Mouse (Mus musculus): ENCODE results near the gene Ccser1. TPM values are rescaled to one million over a fixed set of nuclear protein-coding genes. Genes with fewer than 3 reads are reported as not detected.
A peak's percentile ranks its signal among the peaks of the same experiment; 100 is the strongest.

Ccser1 gene
- polyA plus RNA-seq, 1 experiment from 2014 or later = 6.6 TPM

DNA sequence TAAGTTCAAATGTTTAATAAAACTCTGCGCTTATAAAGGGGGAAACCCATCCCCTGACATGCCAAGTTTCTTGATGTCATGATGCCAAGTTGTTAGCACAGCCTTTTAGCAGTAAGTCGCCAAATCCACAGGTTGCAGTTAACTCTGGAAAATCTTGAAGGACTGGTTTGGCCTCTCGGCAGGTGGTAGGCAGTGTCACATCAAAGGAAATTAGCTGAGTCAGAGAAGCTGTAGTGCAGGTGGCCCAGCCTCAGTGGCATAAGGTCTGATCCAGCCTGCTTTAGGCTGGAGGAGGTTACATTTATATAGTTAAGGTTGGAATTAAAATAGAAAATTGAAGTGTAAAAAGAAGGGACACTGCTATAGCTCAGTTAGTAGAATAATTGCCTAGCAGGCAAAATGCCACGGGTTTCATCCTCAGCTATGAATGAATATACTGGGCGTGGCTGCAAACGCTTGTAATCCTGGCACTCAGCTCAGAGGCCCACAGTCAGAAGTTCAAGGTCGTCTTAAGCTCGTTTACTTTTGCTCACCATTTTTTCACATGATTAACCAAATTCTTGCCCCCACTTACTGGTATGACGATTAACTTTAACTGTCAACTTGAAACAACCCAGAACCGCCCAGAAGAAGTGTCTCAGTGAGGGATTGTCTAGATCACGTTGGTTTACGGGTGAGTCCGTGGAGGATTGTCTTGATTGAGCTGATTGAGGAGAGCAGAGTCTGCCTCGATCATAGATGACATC, 343.8 kb downstream of the Ccser1 start:
- H3K4me3 ChIP-seq (ENCODE audit: low read depth, low read length) = no peak overlapping the region
- 18% methylated on average over 14 of the region's 14 CpGs for WGBS
- peak; percentile 81 for ATAC-seq

DNA sequence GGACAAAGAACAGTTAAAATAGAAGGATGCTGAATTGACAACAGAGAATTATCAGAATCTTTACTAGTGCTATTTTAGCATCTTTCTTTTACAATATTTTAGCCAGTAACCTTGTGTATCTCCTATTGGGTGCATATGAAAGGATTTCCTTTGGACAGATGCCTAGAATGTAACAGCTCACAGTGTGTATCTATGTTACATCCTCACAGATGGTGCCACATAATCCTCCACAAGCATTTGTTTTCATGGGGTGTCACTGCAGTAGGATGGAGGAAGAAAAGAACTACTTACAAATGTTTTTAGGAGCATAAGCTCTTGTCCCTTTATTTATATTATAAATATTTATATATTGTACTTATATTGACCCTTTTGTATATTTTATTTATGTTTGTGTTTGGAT, 360.6 kb downstream of the Ccser1 start:
- H3K9me3 ChIP-seq (ENCODE audit: control insufficient read depth) = no peaks in the 10 kb centered on the region
- no peak overlapping the region for H3K4me2 ChIP-seq (replicated peaks; ENCODE audit: low read depth)
- TF ChIP-seq CTCF (IDR thresholded peaks at IDR 0.05; ENCODE audit: low read depth) = no peak
- no peak overlapping the region for H3K27ac ChIP-seq (ENCODE audit: low read depth, low read length)
- no peak for ATAC-seq
- H3K4me3 ChIP-seq (ENCODE audit: low read depth, low read length) = no peak overlapping the region
- no peaks in the 10 kb centered on the region for H3K36me3 ChIP-seq (ENCODE audit: control insufficient read depth, insufficient read depth)
- no peaks in the 10 kb centered on the region for H3K4me1 ChIP-seq (replicated peaks; ENCODE audit: control insufficient read depth, insufficient read depth, low read length)
- H3K27me3 ChIP-seq (replicated peaks; ENCODE audit: control insufficient read depth, insufficient read depth, low read length) = no peaks in the 10 kb centered on the region
- no peak overlapping the region for H3K9ac ChIP-seq (ENCODE audit: low read depth, low read length)

More for the DNA sequence above, 343.8 kb downstream of the Ccser1 start:
- no peaks in the 10 kb centered on the region for H3K9me3 ChIP-seq (ENCODE audit: control insufficient read depth)
- H3K4me1 ChIP-seq (replicated peaks; ENCODE audit: control insufficient read depth, insufficient read depth, low read length) = no peaks in the 10 kb centered on the region
- peak overlapping the region; percentile 28; the same call in 1 of the 2 replicates for H3K4me2 ChIP-seq (replicated peaks; ENCODE audit: low read depth)
- H3K27ac ChIP-seq (ENCODE audit: low read depth, low read length) = no peak overlapping the region
- H3K9ac ChIP-seq (ENCODE audit: low read depth, low read length) = no peak overlapping the region
- H3K36me3 ChIP-seq (ENCODE audit: control insufficient read depth, insufficient read depth) = no peaks in the 10 kb centered on the region
- H3K27me3 ChIP-seq (replicated peaks; ENCODE audit: control insufficient read depth, insufficient read depth, low read length) = no peaks in the 10 kb centered on the region
- no peak for TF ChIP-seq CTCF (IDR thresholded peaks at IDR 0.05; ENCODE audit: low read depth)

DNA sequence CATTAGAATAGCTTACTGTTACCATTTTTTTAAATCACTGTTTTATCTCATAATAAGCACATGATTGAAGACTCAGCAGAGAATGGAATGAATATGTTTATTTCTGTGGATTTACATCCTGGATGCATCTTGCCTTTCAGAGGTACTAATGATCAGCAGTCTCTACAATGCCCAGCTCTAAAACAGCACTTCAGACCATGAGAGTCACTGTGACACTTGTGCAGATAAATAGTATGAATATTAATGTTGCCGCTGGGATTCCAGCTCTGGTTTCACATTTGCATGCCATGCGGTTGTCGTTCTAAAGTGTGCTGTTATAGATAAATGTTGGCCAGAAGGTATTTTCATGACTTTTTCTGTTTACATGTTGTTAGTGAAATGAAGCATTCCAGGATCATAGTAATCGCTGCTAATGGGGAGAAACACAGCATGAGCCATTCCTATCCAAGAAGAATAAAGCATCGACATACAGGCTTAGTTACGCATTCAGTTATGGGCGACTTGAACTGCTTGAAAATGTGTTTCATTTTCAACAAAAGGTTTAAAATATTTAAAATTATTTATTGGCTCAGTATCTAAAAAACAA, 363.4 kb downstream of the Ccser1 start:
- WGBS = 82% methylated on average over 7 of the region's 7 CpGs
- H3K27me3 ChIP-seq (replicated peaks; ENCODE audit: control insufficient read depth, insufficient read depth, low read length) = no peaks in the 10 kb centered on the region
- H3K9me3 ChIP-seq (ENCODE audit: control insufficient read depth) = no peaks in the 10 kb centered on the region
- H3K4me2 ChIP-seq (replicated peaks; ENCODE audit: low read depth) = no peak overlapping the region
- H3K9ac ChIP-seq (ENCODE audit: low read depth, low read length) = no peak overlapping the region
- no peaks in the 10 kb centered on the region for H3K4me1 ChIP-seq (replicated peaks; ENCODE audit: control insufficient read depth, insufficient read depth, low read length)
- H3K4me3 ChIP-seq (ENCODE audit: low read depth, low read length) = no peak overlapping the region
- H3K27ac ChIP-seq (ENCODE audit: low read depth, low read length) = no peak overlapping the region
- TF ChIP-seq CTCF (IDR thresholded peaks at IDR 0.05; ENCODE audit: low read depth) = no peak
- H3K36me3 ChIP-seq (ENCODE audit: control insufficient read depth, insufficient read depth) = no peaks in the 10 kb centered on the region
- no peak for ATAC-seq

DNA sequence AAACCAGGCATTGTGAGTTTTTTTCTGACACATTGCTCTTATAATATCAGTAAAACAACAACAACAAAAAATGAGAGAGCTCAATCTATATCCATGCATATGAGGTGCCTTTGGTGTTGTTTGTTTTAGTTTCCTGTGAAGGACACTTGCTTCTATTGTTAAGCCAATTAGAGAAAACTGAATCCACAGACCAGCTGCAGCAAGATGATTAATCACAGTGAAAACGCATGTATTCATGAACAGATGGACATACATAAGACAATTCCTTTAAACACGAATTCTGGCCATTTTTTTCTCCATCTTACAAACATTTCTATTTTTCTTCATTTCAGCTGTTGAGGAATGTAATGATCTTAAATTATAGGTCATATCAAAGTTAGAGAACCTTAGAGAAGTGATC, 387.4 kb downstream of the Ccser1 start:
- H3K9me3 ChIP-seq (ENCODE audit: control insufficient read depth) = no peaks in the 10 kb centered on the region
- 73% methylated on average over 2 of the region's 2 CpGs for WGBS
- H3K4me1 ChIP-seq (replicated peaks; ENCODE audit: control insufficient read depth, insufficient read depth, low read length) = no peaks in the 10 kb centered on the region
- no peak overlapping the region for H3K9ac ChIP-seq (ENCODE audit: low read depth, low read length)
- no peak overlapping the region for H3K4me3 ChIP-seq (ENCODE audit: low read depth, low read length)
- H3K27me3 ChIP-seq (replicated peaks; ENCODE audit: control insufficient read depth, insufficient read depth, low read length) = no peaks in the 10 kb centered on the region
- no peak for TF ChIP-seq CTCF (IDR thresholded peaks at IDR 0.05; ENCODE audit: low read depth)
- no peak overlapping the region for H3K27ac ChIP-seq (ENCODE audit: low read depth, low read length)
- no peak overlapping the region for H3K4me2 ChIP-seq (replicated peaks; ENCODE audit: low read depth)
- no peak for ATAC-seq
- no peaks in the 10 kb centered on the region for H3K36me3 ChIP-seq (ENCODE audit: control insufficient read depth, insufficient read depth)

DNA sequence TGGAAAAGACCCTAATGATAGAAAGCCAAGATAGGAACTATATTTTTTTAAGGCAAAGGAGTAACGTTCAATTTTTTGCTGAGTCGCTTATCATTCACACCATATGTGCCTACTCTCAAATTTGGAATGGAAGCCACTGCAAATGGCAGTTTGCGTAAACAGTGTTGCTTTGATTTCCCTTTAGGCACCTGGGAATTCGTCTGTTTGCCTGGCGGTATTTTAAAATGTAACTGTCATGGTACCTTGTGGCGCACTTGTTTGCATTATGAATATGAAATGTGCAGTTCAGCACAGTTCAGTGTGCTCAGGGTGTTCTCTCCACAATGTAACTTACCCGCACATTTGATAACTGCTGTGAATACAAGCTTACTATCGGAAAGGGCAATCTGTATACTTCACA, 387.8 kb downstream of the Ccser1 start:
- no peak for ATAC-seq
- no peaks in the 10 kb centered on the region for H3K4me1 ChIP-seq (replicated peaks; ENCODE audit: control insufficient read depth, insufficient read depth, low read length)
- H3K27ac ChIP-seq (ENCODE audit: low read depth, low read length) = no peak overlapping the region
- H3K4me2 ChIP-seq (replicated peaks; ENCODE audit: low read depth) = no peak overlapping the region
- no peaks in the 10 kb centered on the region for H3K36me3 ChIP-seq (ENCODE audit: control insufficient read depth, insufficient read depth)
- TF ChIP-seq CTCF (IDR thresholded peaks at IDR 0.05; ENCODE audit: low read depth) = no peak
- no peaks in the 10 kb centered on the region for H3K9me3 ChIP-seq (ENCODE audit: control insufficient read depth)
- H3K4me3 ChIP-seq (ENCODE audit: low read depth, low read length) = no peak overlapping the region
- no peaks in the 10 kb centered on the region for H3K27me3 ChIP-seq (replicated peaks; ENCODE audit: control insufficient read depth, insufficient read depth, low read length)
- H3K9ac ChIP-seq (ENCODE audit: low read depth, low read length) = no peak overlapping the region
- 90% methylated on average over 8 of the region's 8 CpGs for WGBS

DNA sequence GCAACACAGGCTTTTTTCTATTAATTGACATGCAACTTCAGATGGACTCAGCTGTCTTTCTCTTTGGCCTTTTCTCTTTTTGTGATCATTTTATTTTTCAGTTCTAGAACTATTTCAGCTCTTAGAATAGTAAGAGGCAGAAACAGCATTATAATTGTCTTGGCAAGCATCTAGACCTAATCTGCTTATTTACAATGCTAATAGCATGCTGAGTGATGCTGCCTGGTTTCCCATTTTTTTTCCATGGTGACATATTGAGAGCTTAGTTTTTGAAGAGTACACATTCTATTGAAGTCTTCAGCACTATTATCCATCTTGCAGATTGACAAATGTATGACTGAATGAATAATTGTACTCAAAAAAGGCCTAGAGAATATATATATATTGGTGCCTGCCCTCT, 401.6 kb downstream of the Ccser1 start:
- H3K4me2 ChIP-seq (replicated peaks; ENCODE audit: low read depth) = no peak overlapping the region
- no peak overlapping the region for H3K4me3 ChIP-seq (ENCODE audit: low read depth, low read length)
- no peak for ATAC-seq
- no peaks in the 10 kb centered on the region for H3K36me3 ChIP-seq (ENCODE audit: control insufficient read depth, insufficient read depth)
- H3K27ac ChIP-seq (ENCODE audit: low read depth, low read length) = no peak overlapping the region
- no peaks in the 10 kb centered on the region for H3K9me3 ChIP-seq (ENCODE audit: control insufficient read depth)
- no peaks in the 10 kb centered on the region for H3K27me3 ChIP-seq (replicated peaks; ENCODE audit: control insufficient read depth, insufficient read depth, low read length)
- H3K4me1 ChIP-seq (replicated peaks; ENCODE audit: control insufficient read depth, insufficient read depth, low read length) = no peaks in the 10 kb centered on the region
- no peak for TF ChIP-seq CTCF (IDR thresholded peaks at IDR 0.05; ENCODE audit: low read depth)
- no peak overlapping the region for H3K9ac ChIP-seq (ENCODE audit: low read depth, low read length)

Measured in intestine, postnatal 0 days (tissue).